Mouse (Mus musculus) C2C12 (cell line): ENCODE results near the gene Gm6034.
"Not testable (repeated sequence)": the region's sequence is repeated elsewhere in the genome, so short reads cannot be mapped to it uniquely, and the experiment has no call there.

Source experiments
- CEBPB ChIP-seq: IDR thresholded peaks from one replicate; pipeline ENCODE4 v1.6.1; 2011; ENCODE audit warnings: low read depth, mild to moderate bottlenecking, control low read depth, moderate library complexity
- CTCF ChIP-seq: IDR thresholded peaks from one replicate; pipeline ENCODE4 v1.5.1; 2011; ENCODE audit not compliant: control insufficient read depth, insufficient read depth, insufficient read length
- FOSL1 ChIP-seq: IDR thresholded peaks from one replicate; pipeline ENCODE4 v1.8.0; 2011; ENCODE audit warnings: mild to moderate bottlenecking, low read length; ENCODE audit not compliant: poor library complexity, insufficient read depth, severe bottlenecking
- MAX ChIP-seq: IDR thresholded peaks from one replicate; pipeline ENCODE4 v1.6.1; 2011; ENCODE audit warnings: mild to moderate bottlenecking, control low read depth
- MYOD1 ChIP-seq: IDR thresholded peaks from one replicate; pipeline ENCODE4 v1.6.1; 2011; ENCODE audit warnings: low read depth; ENCODE audit not compliant: control insufficient read depth, insufficient read length
- MYOG ChIP-seq: IDR thresholded peaks from one replicate; pipeline ENCODE4 v1.6.1; 2011; ENCODE audit not compliant: control insufficient read depth, insufficient read length; ENCODE audit errors: extremely low read depth
- USF1 ChIP-seq: IDR thresholded peaks from one replicate; pipeline ENCODE4 v1.6.1; 2011; ENCODE audit warnings: low read depth, mild to moderate bottlenecking, control low read depth, moderate library complexity

- not testable (repeated sequence) for TF ChIP-seq CTCF, MAX, FOSL1, MYOD1, USF1, CEBPB, MYOG
These were observed 49.8 kb downstream of the Gm6034 start for GRCm38 (mm10) chr17:36092520-36092919.
